Mouse (Mus musculus) thymus, adult 2 months (tissue): ENCODE data around the gene Krtap5-3. TPM values are rescaled to one million over a fixed set of nuclear protein-coding genes. Genes with fewer than 3 reads are reported as not detected.
"Not testable (repeated sequence)": the region's sequence is repeated elsewhere in the genome, so short reads cannot be mapped to it uniquely, and the experiment has no call there.

Experiments
- DNase-seq: peaks from one replicate; pipeline ENCODE4 v3.0.0; 2021
- H3K27ac ChIP-seq: fragments of 200-500 bp; 2 replicates; pipeline ENCODE4 v1.5.1; 2012; ENCODE audit warnings: low read length, control low read depth; ENCODE audit not compliant: control insufficient read depth, insufficient read depth
- H3K27me3 ChIP-seq: fragments of 200-500 bp; 2 replicates; pipeline ENCODE4 v1.6.1; 2012; ENCODE audit warnings: mild to moderate bottlenecking, low read length, moderate library complexity, mixed read lengths; ENCODE audit not compliant: control insufficient read depth, insufficient read depth
- H3K36me3 ChIP-seq: fragments of 200-500 bp; 2 replicates; pipeline ENCODE4 v1.6.1; 2012; ENCODE audit warnings: mild to moderate bottlenecking, low read length, moderate library complexity; ENCODE audit not compliant: control insufficient read depth, insufficient read depth
- H3K4me1 ChIP-seq: fragments of 200-500 bp; replicated peaks from 2 replicates; pipeline ENCODE4 v1.6.1; 2012; ENCODE audit warnings: low read length; ENCODE audit not compliant: control insufficient read depth, insufficient read depth
- H3K4me3 ChIP-seq: fragments of 200-500 bp; 2 replicates; pipeline ENCODE4 v1.5.1; 2012; ENCODE audit warnings: mild to moderate bottlenecking, low read length, control low read depth, moderate library complexity; ENCODE audit not compliant: control insufficient read depth, insufficient read depth
- CTCF ChIP-seq: fragments of 200-500 bp; IDR thresholded peaks from 2 replicates; pipeline ENCODE4 v1.5.1; 2012; ENCODE audit warnings: mild to moderate bottlenecking, control low read depth, low read length, moderate library complexity, borderline replicate concordance; ENCODE audit not compliant: control insufficient read depth, poor library complexity, insufficient read depth; ENCODE audit errors: extremely low read depth
- POLR2A ChIP-seq: fragments of 200-500 bp; IDR thresholded peaks from 2 replicates; pipeline ENCODE4 v1.6.1; 2012; ENCODE audit warnings: mild to moderate bottlenecking, low read length, control low read depth, moderate library complexity; ENCODE audit not compliant: control insufficient read depth, poor library complexity, insufficient read depth; ENCODE audit errors: extremely low read depth
- WGBS: fragments of 180-500 bp; shearing (Covaris S2); methylation state at CpG from one replicate; pipeline ENCODE4 v1.1.7; 2018; 5-methylcytosine and 5-hydroxymethylcytosine counted together
- polyA plus RNA-seq: library from polyadenylated mRNA; depleted of rRNA; stranded (reverse); fragments of >200 nt; gene quantifications from 2 replicates; pipeline ENCODE4 v1.2.3, GENCODE M21; 2012; rRNA removed

The Krtap5-3 gene
- not detected in 2 replicates for polyA plus RNA-seq

DNA sequence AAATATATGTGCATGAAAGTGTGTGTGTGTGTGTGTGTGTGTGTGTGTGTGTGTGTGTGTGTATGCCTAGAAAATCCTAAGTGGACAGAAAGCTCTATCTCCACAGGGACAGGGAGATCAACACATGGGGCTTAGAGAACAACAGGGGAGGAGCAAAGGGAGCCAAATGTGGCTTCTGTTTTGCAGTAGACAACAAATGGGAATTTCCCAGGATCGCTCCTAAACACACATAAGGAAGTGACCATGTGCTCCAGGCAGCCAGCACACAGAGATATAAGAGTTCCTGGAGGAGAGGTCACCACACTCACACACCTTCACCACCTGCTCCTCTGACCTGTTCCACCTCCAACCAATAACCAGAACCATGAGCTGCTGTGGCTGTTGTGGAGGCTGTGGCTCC, at the start of gene Krtap5-3:
Gene Krtap5-3, plus strand, starts transcription at position 301 of the 400 bp plus-strand sequence.
- TF ChIP-seq POLR2A (no peak), CTCF (no peak)
- 77% methylated on average over 1 of the region's 1 CpGs for WGBS
- DNase-seq = no peak
- H3K36me3 ChIP-seq = no peaks in the 10 kb centered on the region
- H3K4me1 ChIP-seq = no peaks in the 10 kb centered on the region
- no peaks in the 10 kb centered on the region for H3K27me3 ChIP-seq
- no peak within 1 kb of the TSS for H3K4me3 ChIP-seq
- H3K27ac ChIP-seq = no peak within 1 kb of the TSS

DNA sequence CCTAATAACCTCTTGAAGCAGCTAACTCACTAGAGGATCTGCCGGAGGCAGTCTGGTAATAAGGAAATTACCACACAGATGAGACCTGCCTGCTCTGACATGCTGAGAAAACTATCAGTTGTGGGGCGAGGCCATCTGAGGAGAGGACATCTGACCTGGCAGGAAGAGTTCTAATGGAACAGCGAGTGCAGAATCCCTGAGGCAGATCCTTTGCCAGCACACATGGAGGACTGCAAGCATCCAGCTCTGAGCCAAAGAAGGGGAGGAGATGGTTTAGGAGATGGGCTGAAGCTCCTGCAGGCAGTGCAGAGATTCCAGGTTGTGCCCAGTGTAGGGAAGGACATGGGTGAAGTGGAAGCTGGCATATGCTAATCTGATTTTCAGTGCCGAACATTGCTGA, 49.0 kb upstream of the Krtap5-3 start:
- DNase-seq = no peak
- Histone ChIP-seq H3K36me3 (no peaks in the 10 kb centered on the region), H3K4me3 (no peak overlapping the region), H3K4me1 (no peaks in the 10 kb centered on the region), H3K27me3 (no peaks in the 10 kb centered on the region), H3K27ac (no peak overlapping the region)
- 93% methylated on average over 4 of the region's 4 CpGs for WGBS
- TF ChIP-seq CTCF (no peak), POLR2A (no peak)

GRCm38 (mm10) chr7:142155308-142155707, 45.9 kb upstream of the Krtap5-3 start:
- no peak overlapping the region for H3K4me3 ChIP-seq
- no peak overlapping the region for H3K27ac ChIP-seq
- no peaks in the 10 kb centered on the region for H3K36me3 ChIP-seq
- H3K27me3 ChIP-seq = no peaks in the 10 kb centered on the region
- no peaks in the 10 kb centered on the region for H3K4me1 ChIP-seq
- no peak for DNase-seq
- TF ChIP-seq POLR2A (no peak), CTCF (no peak)
- WGBS = 2% methylated on average over 1 of the region's 1 CpGs

DNA sequence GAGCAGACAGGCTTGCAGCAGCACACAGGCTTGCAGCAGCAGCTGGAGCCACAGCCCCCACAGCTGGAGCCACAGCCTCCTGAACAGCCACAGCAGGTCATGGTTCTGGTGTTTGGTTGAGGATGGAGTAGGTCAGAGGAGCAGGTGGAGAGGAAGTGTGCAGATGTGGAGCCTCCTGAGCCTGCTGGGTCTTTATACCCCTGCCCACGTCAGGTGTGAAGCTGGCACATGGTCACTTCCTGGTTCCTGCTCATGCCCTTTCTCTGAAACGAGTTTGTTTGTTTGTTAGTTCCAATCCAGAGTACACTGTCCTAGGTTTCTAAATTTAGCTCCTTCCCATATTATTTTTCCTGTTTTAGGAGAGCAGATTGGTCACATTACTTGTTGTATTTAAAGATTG, 44.2 kb upstream of the Krtap5-3 start, which contains the start of gene Gm29735:
Gene Gm29735, minus strand, starts transcription at position 101 of the 400 bp plus-strand sequence.
- H3K27ac ChIP-seq, H3K4me1 ChIP-seq, H3K4me3 ChIP-seq, H3K36me3 ChIP-seq, DNase-seq, H3K27me3 ChIP-seq: not testable (repeated sequence)
- WGBS = 3% methylated on average over 2 of the region's 2 CpGs

DNA sequence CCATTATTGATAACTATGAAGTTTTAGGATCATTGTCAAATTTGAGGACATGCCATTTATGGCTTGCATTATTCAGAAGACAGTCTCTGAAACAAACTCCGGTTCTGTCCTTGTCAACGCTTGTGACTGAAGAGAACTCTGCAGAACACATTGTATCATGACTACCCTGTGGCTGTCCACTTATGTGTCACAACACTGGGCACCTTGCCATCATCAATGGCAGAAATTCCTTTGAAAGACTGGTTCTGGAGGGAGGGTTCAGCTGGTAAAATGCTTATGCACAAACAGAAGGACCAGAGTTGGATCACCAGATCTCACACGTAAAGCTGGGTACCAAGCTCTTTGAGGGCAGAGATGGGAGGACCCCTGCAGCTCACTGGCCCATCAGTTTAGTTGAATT, 41.8 kb upstream of the Krtap5-3 start:
- Histone ChIP-seq H3K27ac (no peak overlapping the region), H3K4me1 (no peaks in the 10 kb centered on the region), H3K36me3 (no peaks in the 10 kb centered on the region), H3K4me3 (no peak overlapping the region), H3K27me3 (no peaks in the 10 kb centered on the region)
- TF ChIP-seq CTCF (no peak), POLR2A (no peak)
- WGBS = 98% methylated on average over 3 of the region's 3 CpGs
- DNase-seq = no peak

GRCm38 (mm10) chr7:142165639-142166038, 35.5 kb upstream of the Krtap5-3 start, which contains the start of gene Gm4553:
TSS of gene Gm4553 (minus strand) at chr7:142165739.
- DNase-seq, H3K4me1 ChIP-seq, H3K27ac ChIP-seq, H3K36me3 ChIP-seq, H3K27me3 ChIP-seq, H3K4me3 ChIP-seq: not testable (repeated sequence)

GRCm38 (mm10) chr7:142169836-142170235, 31.3 kb upstream of the Krtap5-3 start:
- Histone ChIP-seq H3K36me3 (no peaks in the 10 kb centered on the region), H3K27ac (no peak overlapping the region), H3K27me3 (no peaks in the 10 kb centered on the region), H3K4me1 (no peaks in the 10 kb centered on the region), H3K4me3 (no peak overlapping the region)
- WGBS = 52% methylated on average over 3 of the region's 3 CpGs
- TF ChIP-seq CTCF = no peak
- TF ChIP-seq POLR2A = no peak
- DNase-seq = no peak

DNA sequence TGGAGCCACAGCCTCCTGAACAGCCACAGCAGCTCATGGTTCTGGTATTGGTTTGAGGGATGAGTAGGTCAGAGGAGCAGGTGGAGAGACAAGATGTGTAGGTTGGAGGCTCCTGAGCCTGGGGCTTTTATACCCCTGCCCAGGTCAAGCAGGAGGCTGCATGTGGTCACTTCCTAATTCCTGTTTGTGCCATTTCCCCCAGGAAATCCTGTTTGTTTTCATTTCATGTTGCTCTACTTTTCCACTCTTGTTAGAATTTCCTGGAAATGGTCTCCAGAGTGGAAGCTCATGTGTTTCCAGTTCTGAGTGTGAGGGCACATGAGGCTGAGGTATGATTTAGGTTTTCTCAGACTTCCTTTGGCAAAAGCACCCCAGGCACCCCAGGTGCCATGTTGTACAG, 25.3 kb upstream of the Krtap5-3 start, which contains the start of gene Krtap5-2:
Gene Krtap5-2, minus strand, starts transcription at position 101 of the 400 bp plus-strand sequence.
- H3K27ac ChIP-seq, DNase-seq, H3K4me1 ChIP-seq, H3K27me3 ChIP-seq, H3K4me3 ChIP-seq, H3K36me3 ChIP-seq: not testable (repeated sequence)
